Mouse (Mus musculus): ENCODE measurements at regions not wholly inside any gene's neighbourhood (a gene's known extent, or its start where the extent isn't known, plus 50 kb on each side); places are given as distances from the start of the nearest gene placed in this dataset.

DNA sequence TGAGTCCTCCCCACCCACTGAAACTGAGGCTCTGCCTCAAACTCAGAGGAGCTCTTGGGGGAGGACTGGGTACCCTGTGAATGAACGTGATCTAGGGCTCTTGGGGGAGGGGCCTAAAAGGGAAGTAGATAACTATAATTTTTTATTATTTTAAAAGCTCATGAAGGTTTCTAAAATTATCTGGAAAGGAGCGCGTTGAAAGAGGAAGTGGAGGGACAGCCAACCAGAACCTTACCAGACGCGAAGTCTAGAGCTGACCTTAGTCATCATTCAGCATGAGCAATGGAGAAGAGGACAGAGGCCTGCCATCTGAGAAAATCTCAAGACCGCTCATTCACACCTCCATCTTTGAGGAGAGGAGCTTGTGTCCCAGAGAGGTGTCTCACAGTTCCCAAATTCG is 98.0 kb upstream of the Atxn1 start:
- no peak for TF ChIP-seq EP300 (IDR thresholded peaks at IDR 0.05; ENCODE audit: low read depth)
- no peak for TF ChIP-seq CTCF (IDR thresholded peaks at IDR 0.05; ENCODE audit: low read depth)
